Mouse (Mus musculus): Measurements from ENCODE around the gene Itgal.

GRCm38 (mm10) chr7:127296098-127296497, at the start of gene Itgal:
- TF ChIP-seq CTCF (IDR thresholded peaks at IDR 0.05; ENCODE audit: control insufficient read depth, insufficient read depth, insufficient read length) (no peak), USF1 (IDR thresholded peaks at IDR 0.05; ENCODE audit: low read depth) (no peak)

Measured in C2C12 (cell line).